Mouse (Mus musculus) CH12.LX (cell line): ENCODE measurements around the gene Blvra. TPM values are rescaled to one million over a fixed set of nuclear protein-coding genes. Genes with fewer than 3 reads are reported as not detected.

Experiments
- DNase-seq: peaks from one replicate; pipeline ENCODE4 v3.0.0-alpha.2; 2013; ENCODE audit errors: extremely low read depth
- H3K27ac ChIP-seq: 2 replicates; pipeline ENCODE4 v1.5.1; 2012; ENCODE audit warnings: low read depth, mild to moderate bottlenecking, control low read depth, moderate library complexity; ENCODE audit not compliant: insufficient read depth
- H3K27me3 ChIP-seq: replicated peaks from 2 replicates; pipeline ENCODE3; 2012; ENCODE audit warnings: inconsistent platforms
- H3K36me3 ChIP-seq, 2 experiments: replicated peaks in 1 of 2; 2 replicates each; pipeline versions ENCODE3 to v1.6.1; 2012; ENCODE audit warnings: inconsistent platforms in 1 of 2, low read length in 1 of 2, mild to moderate bottlenecking in 1 of 2, mixed read lengths in 1 of 2, moderate library complexity in 1 of 2; ENCODE audit not compliant: control insufficient read depth in 1 of 2, insufficient read depth in 1 of 2
- H3K4me1 ChIP-seq, 2 experiments: 2 replicates each; pipeline ENCODE4 v1.6.1; 2012; ENCODE audit warnings: inconsistent platforms in 1 of 2, moderate library complexity in 1 of 2; ENCODE audit not compliant: insufficient read depth in 2 of 2, control insufficient read depth in 1 of 2
- H3K4me2 ChIP-seq: 2 replicates; pipeline ENCODE4 v1.6.1; 2012; ENCODE audit warnings: low read depth, mild to moderate bottlenecking, control low read depth; ENCODE audit not compliant: poor library complexity, insufficient read depth, severe bottlenecking
- H3K4me3 ChIP-seq, 3 experiments: fragments of 150-350 bp in 1 of 3; sonication (generic) in 1 of 3; replicated peaks in 1 of 3; 2 replicates each; pipeline versions ENCODE3 to v1.5.1; 2011 to 2012; ENCODE audit warnings: low read depth in 2 of 3, low read length in 2 of 3, mild to moderate bottlenecking in 2 of 3, moderate library complexity in 2 of 3, control low read depth in 1 of 3, improper control_type of control experiment in 1 of 3, inconsistent platforms in 1 of 3, mixed read lengths in 1 of 3; ENCODE audit not compliant: poor library complexity in 1 of 3
- H3K79me2 ChIP-seq: replicated peaks from 2 replicates; pipeline ENCODE4 v1.6.1; 2012; ENCODE audit warnings: mild to moderate bottlenecking, moderate library complexity; ENCODE audit not compliant: control insufficient read depth, poor library complexity, insufficient read depth, severe bottlenecking; ENCODE audit errors: extremely low read depth
- H3K9ac ChIP-seq: 2 replicates; pipeline ENCODE4 v1.6.1; 2012; ENCODE audit warnings: low read depth, mild to moderate bottlenecking, control low read depth, moderate library complexity; ENCODE audit not compliant: insufficient read depth
- H3K9me3 ChIP-seq: replicated peaks from 2 replicates; pipeline ENCODE3; 2012; ENCODE audit warnings: low read length, inconsistent platforms, mixed read lengths
- CHD2 ChIP-seq: IDR thresholded peaks from 2 replicates; pipeline ENCODE4 v1.6.1; 2011; ENCODE audit warnings: low read length, improper control_type of control experiment
- CTCF ChIP-seq, 2 experiments: IDR thresholded peaks in 1 of 2; conservative IDR thresholded peaks in 1 of 2; 2 replicates each; pipeline ENCODE4 v1.5.1; 2011 to 2012; ENCODE audit warnings: low read depth in 2 of 2, low read length in 2 of 2, improper control_type of control experiment in 1 of 2, inconsistent platforms in 1 of 2, mild to moderate bottlenecking in 1 of 2, moderate library complexity in 1 of 2
- ELF1 ChIP-seq: IDR thresholded peaks from 2 replicates; pipeline ENCODE4 v1.6.1; 2014; ENCODE audit warnings: low read depth, mild to moderate bottlenecking, inconsistent platforms, low read length, improper control_type of control experiment
- GABPA ChIP-seq: IDR thresholded peaks from 2 replicates; pipeline ENCODE4 v1.6.1; 2012; ENCODE audit warnings: low read depth, low read length, improper control_type of control experiment, inconsistent platforms; ENCODE audit not compliant: insufficient replicate concordance
- HCFC1 ChIP-seq: IDR thresholded peaks from 2 replicates; pipeline ENCODE4 v1.6.1; 2012; ENCODE audit warnings: low read depth, mild to moderate bottlenecking, inconsistent platforms, low read length, improper control_type of control experiment
- JUN ChIP-seq: IDR thresholded peaks from 2 replicates; pipeline ENCODE4 v1.6.1; 2011; ENCODE audit warnings: low read depth, mild to moderate bottlenecking, low read length, improper control_type of control experiment, moderate library complexity; ENCODE audit not compliant: insufficient read depth
- JUND ChIP-seq: conservative IDR thresholded peaks from 2 replicates; pipeline ENCODE4 v1.6.1; 2011; ENCODE audit warnings: low read depth, low read length, improper control_type of control experiment
- KAT2A ChIP-seq: IDR thresholded peaks from 2 replicates; pipeline ENCODE4 v1.6.1; 2012; ENCODE audit warnings: low read length, improper control_type of control experiment, inconsistent platforms; ENCODE audit not compliant: insufficient replicate concordance
- MAX ChIP-seq: IDR thresholded peaks from 2 replicates; pipeline ENCODE4 v1.6.1; 2011; ENCODE audit warnings: low read length, improper control_type of control experiment
- MEF2A ChIP-seq: IDR thresholded peaks from 2 replicates; pipeline ENCODE4 v1.6.1; 2014; ENCODE audit warnings: low read depth, mild to moderate bottlenecking, inconsistent platforms, low read length, improper control_type of control experiment, borderline replicate concordance
- MXI1 ChIP-seq: IDR thresholded peaks from 2 replicates; pipeline ENCODE4 v1.6.1; 2011; ENCODE audit warnings: mild to moderate bottlenecking, low read depth, low read length, improper control_type of control experiment
- MYC ChIP-seq: IDR thresholded peaks from 2 replicates; pipeline ENCODE4 v1.6.1; 2011; ENCODE audit warnings: low read depth, mild to moderate bottlenecking, improper control_type of control experiment, low read length
- PAX5 ChIP-seq: IDR thresholded peaks from 2 replicates; pipeline ENCODE4 v1.6.1; 2012; ENCODE audit warnings: low read length, inconsistent platforms, mixed read lengths
- POLR2AphosphoS2 ChIP-seq: IDR thresholded peaks from 2 replicates; pipeline ENCODE4 v1.6.1; 2011; ENCODE audit warnings: low read depth, low read length, improper control_type of control experiment
- RCOR1 ChIP-seq: conservative IDR thresholded peaks from 2 replicates; pipeline ENCODE4 v1.6.1; 2012; ENCODE audit warnings: low read depth, mild to moderate bottlenecking, inconsistent platforms, low read length, improper control_type of control experiment
- TCF12 ChIP-seq: IDR thresholded peaks from 2 replicates; pipeline ENCODE4 v1.6.1; 2014; ENCODE audit warnings: low read depth, mild to moderate bottlenecking, inconsistent platforms, low read length, improper control_type of control experiment
- USF2 ChIP-seq: conservative IDR thresholded peaks from 2 replicates; pipeline ENCODE4 v1.6.1; 2011; ENCODE audit warnings: low read depth, low read length, improper control_type of control experiment
- ZC3H11A ChIP-seq: IDR thresholded peaks from 2 replicates; pipeline ENCODE4 v1.6.1; 2012; ENCODE audit warnings: low read depth, mild to moderate bottlenecking, inconsistent platforms, low read length, improper control_type of control experiment
- ZKSCAN1 ChIP-seq: IDR thresholded peaks from 2 replicates; pipeline ENCODE4 v1.6.1; 2012; ENCODE audit warnings: low read depth, inconsistent platforms, low read length, improper control_type of control experiment, borderline replicate concordance
- dilution Hi-C: fragments of 300-500 bp; cut with MboI; formaldehyde crosslinking; loops from 2 replicates; pipeline ENCODE4 v1.14.3; 2020; ENCODE audit warnings: low sequenced_read_pairs; ENCODE audit not compliant: extremely low pct_unique_long_range_greater_than_20kb, extremely low pct_ligation_motif_present
- in situ Hi-C: fragments of 300-500 bp; cut with MboI; formaldehyde crosslinking; loops from 3 replicates; pipeline ENCODE4 v1.14.3; 2019; ENCODE audit warnings: low sequenced_read_pairs, low pct_ligation_motif_present, low pct_unique_long_range_greater_than_20kb, mixed read lengths
- polyA plus RNA-seq: library from polyadenylated mRNA; unstranded; fragments of >175 nt; gene quantifications from 2 replicates; pipeline ENCODE4 v1.2.1, GENCODE M21; 2012; ENCODE audit warnings: low read depth; ENCODE audit not compliant: insufficient read length
- total RNA-seq, 2 experiments: library from RNA; depleted of rRNA; stranded (reverse); fragments of 300-350 nt in 1 of 2; fragments of >200 nt in 1 of 2; gene quantifications; 2 replicates each; pipeline ENCODE4 v1.2.3; 2012 to 2014

Gene Blvra
- total and polyA plus RNA-seq, 3 experiments = 38.4 to 69.0 (median 44.4) TPM

DNA sequence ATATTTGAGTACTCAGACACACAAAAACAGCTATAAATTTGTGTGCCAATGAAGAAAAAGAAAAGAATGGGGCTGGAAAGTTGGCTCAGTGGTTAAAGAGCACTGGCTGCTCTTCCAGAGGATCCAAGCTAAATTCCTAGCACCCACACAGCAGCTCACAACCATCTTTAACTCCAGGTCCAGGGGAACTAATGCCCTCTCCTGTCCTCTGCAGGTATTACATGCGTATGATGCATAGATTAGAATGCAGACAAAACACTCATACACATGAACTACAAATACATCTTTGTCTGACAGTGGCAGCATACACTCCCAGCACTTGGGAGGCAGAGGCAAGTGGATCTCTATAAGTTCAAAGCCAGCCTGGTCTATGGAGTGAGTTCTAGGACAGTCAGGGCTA, 69.1 kb downstream of the Blvra start:
- H3K4me1 ChIP-seq = peaks cover 19 to 63% of the 10 kb centered on the region in 2 experiments
- in situ Hi-C loops (no loop called here), dilution Hi-C loops (no loop called here)

DNA sequence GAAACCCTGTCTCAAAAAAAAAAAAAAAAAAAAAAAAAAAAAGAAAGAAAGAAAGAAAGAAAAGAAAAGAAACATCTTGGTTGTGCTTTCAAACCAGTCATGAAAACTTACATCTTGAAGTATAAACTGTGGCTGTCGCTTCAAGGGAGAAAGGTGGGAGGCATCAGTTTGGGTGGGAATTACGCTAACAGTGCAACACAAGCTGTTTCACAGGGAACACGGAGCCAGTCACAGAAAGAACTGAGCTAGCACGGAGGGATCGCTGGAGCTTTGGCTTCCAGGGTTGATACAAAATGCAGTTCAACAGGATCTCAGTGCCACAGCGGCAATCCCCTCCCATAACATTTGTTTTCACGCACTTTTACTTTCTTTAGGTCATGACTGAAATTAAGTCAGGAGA, 69.5 kb downstream of the Blvra start:
- in situ Hi-C loops = no loop called here
- Histone ChIP-seq H3K36me3 (peaks cover 19 to 43% of the 10 kb centered on the region in 2 experiments), H3K27ac (no peak overlapping the region), H3K4me3 (no peak overlapping the region), H3K79me2 (peaks cover 15% of the 10 kb centered on the region), H3K4me1 (peaks cover 19 to 61% of the 10 kb centered on the region in 2 experiments), H3K4me2 (no peak overlapping the region), H3K9ac (no peak overlapping the region), H3K9me3 (peaks cover 9% of the 10 kb centered on the region), H3K27me3 (no peaks in the 10 kb centered on the region)
- TF ChIP-seq RCOR1 = no peak
- TF ChIP-seq PAX5 = no peak
- TF ChIP-seq CTCF (conservative IDR thresholded peaks at IDR 0.05 in 1 of 2, IDR thresholded peaks at IDR 0.05 in 1 of 2; ENCODE audit: low read depth in 2 of 2, low read length in 2 of 2) = no peak
- no peak for TF ChIP-seq MXI1
- no peak for TF ChIP-seq JUND
- TF ChIP-seq GABPA = no peak
- no peak for TF ChIP-seq USF2
- TF ChIP-seq JUN = no peak
- no peak for TF ChIP-seq TCF12
- no peak for TF ChIP-seq POLR2AphosphoS2
- TF ChIP-seq MEF2A = no peak
- TF ChIP-seq MAX = no peak
- no peak for TF ChIP-seq ZC3H11A
- TF ChIP-seq CHD2 = no peak
- TF ChIP-seq ELF1 = no peak
- TF ChIP-seq KAT2A = no peak
- DNase-seq = no peak
- dilution Hi-C loops = no loop called here

More for the DNA sequence above, 69.1 kb downstream of the Blvra start:
- peaks cover 9% of the 10 kb centered on the region for H3K9me3 ChIP-seq
- TF ChIP-seq ZKSCAN1 (no peak), CTCF (conservative IDR thresholded peaks at IDR 0.05 in 1 of 2, IDR thresholded peaks at IDR 0.05 in 1 of 2; ENCODE audit: low read depth in 2 of 2, low read length in 2 of 2) (peak in 1 of 2 experiments; percentile 23; a peak in 1 of 4 replicates), MYC (no peak), PAX5 (no peak), CHD2 (no peak), HCFC1 (no peak), KAT2A (no peak)
- no peak overlapping the region for H3K4me3 ChIP-seq
- no peak for DNase-seq
- no peak overlapping the region for H3K4me2 ChIP-seq
- H3K79me2 ChIP-seq = peaks cover 15% of the 10 kb centered on the region
- peaks cover 19 to 43% of the 10 kb centered on the region in 2 experiments for H3K36me3 ChIP-seq
- no peaks in the 10 kb centered on the region for H3K27me3 ChIP-seq
- no peak overlapping the region for H3K9ac ChIP-seq
- H3K27ac ChIP-seq = no peak overlapping the region
